Comparison of ENCODE assay signal across 23 mouse cellular contexts in genomic region chr10:103035002-103035640, GRCm38 (mm10). TPM values are rescaled to one million over a fixed set of nuclear protein-coding genes. Genes with fewer than 3 reads are reported as not detected.
A peak's percentile ranks its signal among the peaks of the same experiment; 100 is the strongest.
DNase-seq lines count a peak whose midpoint lies in the region; ATAC-seq and TF ChIP-seq lines count a peak whose summit lies in the region.
"Had no signal": no experiment of that assay in that cellular context is flagged by ENCODE, and none has a peak within 500 bp of the region (broad histone marks: within the 10 kb centered on the region; RNA-seq: fewer than 3 reads in every experiment).

No protein-coding gene starts in this region.

- no peaks in the 10 kb centered on the region for H3K4me1 ChIP-seq in forebrain, embryonic 16.5 days (replicated peaks; ENCODE audit: control insufficient read depth, insufficient read depth, low read length)
- H3K4me1 ChIP-seq in forebrain, embryonic 14.5 days (ENCODE audit: control insufficient read depth, insufficient read depth, low read length) = no peaks in the 10 kb centered on the region
- H3K4me1 ChIP-seq in lung, embryonic 14.5 days (ENCODE audit: insufficient read depth) = no peaks in the 10 kb centered on the region
- no peaks in the 10 kb centered on the region for H3K4me1 ChIP-seq in embryonic facial prominence, embryonic 12.5 days

- 2% methylated on average over 14 of the region's 14 CpGs for WGBS in forebrain, embryonic 16.5 days
- WGBS in forebrain, embryonic 14.5 days = under 1% methylated on average over 14 of the region's 14 CpGs
- 6% methylated on average over 14 of the region's 14 CpGs for WGBS in lung, embryonic 14.5 days
- 2% methylated on average over 14 of the region's 14 CpGs for WGBS in embryonic facial prominence, embryonic 12.5 days

- no peak overlapping the region for H3K4me2 ChIP-seq in forebrain, embryonic 16.5 days (ENCODE audit: low read length)
- H3K4me2 ChIP-seq in forebrain, embryonic 14.5 days (ENCODE audit: low read length) = no peak overlapping the region
- no peak overlapping the region for H3K4me2 ChIP-seq in lung, embryonic 14.5 days
- H3K4me2 ChIP-seq in embryonic facial prominence, embryonic 12.5 days (replicated peaks) = peak overlapping the region; percentile 38
- H3K4me2 ChIP-seq: heart, embryonic 13.5 days; limb, embryonic 12.5 days had no signal

- no peaks in the 10 kb centered on the region for H3K36me3 ChIP-seq in forebrain, embryonic 16.5 days (ENCODE audit: control insufficient read depth, insufficient read depth)
- no peaks in the 10 kb centered on the region for H3K36me3 ChIP-seq in forebrain, embryonic 14.5 days (ENCODE audit: control insufficient read depth, insufficient read depth, low read length)
- no peaks in the 10 kb centered on the region for H3K36me3 ChIP-seq in lung, embryonic 14.5 days (ENCODE audit: insufficient read depth)
- H3K36me3 ChIP-seq in embryonic facial prominence, embryonic 12.5 days = no peaks in the 10 kb centered on the region
- H3K36me3 ChIP-seq: heart, embryonic 13.5 days; limb, embryonic 12.5 days had no signal

- no peaks in the 10 kb centered on the region for H3K9me3 ChIP-seq in forebrain, embryonic 16.5 days (ENCODE audit: control insufficient read depth, low read length)
- no peaks in the 10 kb centered on the region for H3K9me3 ChIP-seq in forebrain, embryonic 14.5 days (replicated peaks; ENCODE audit: control insufficient read depth, low read length)
- no peaks in the 10 kb centered on the region for H3K9me3 ChIP-seq in lung, embryonic 14.5 days (ENCODE audit: low read depth, low read length)
- H3K9me3 ChIP-seq in embryonic facial prominence, embryonic 12.5 days = no peaks in the 10 kb centered on the region
- H3K9me3 ChIP-seq: heart, embryonic 13.5 days; limb, embryonic 12.5 days had no signal

- H3K27ac ChIP-seq in forebrain, embryonic 16.5 days (ENCODE audit: low read length) = no peak overlapping the region
- H3K27ac ChIP-seq in forebrain, embryonic 14.5 days (ENCODE audit: low read depth, low read length) = no peak overlapping the region
- no peak overlapping the region for H3K27ac ChIP-seq in lung, embryonic 14.5 days (ENCODE audit: low read depth)
- peak overlapping the region; percentile 42; the same call in 1 of the 2 replicates for H3K27ac ChIP-seq in embryonic facial prominence, embryonic 12.5 days
- H3K27ac ChIP-seq: gastrocnemius, adult 2 months; heart, embryonic 13.5 days; kidney, postnatal 0 days; limb, embryonic 12.5 days; liver, embryonic 14.5 days had no signal

- no peak for DNase-seq in forebrain, embryonic 14.5 days (ENCODE audit: low spot score)
- peak; percentile 20 for DNase-seq in lung, embryonic 14.5 days
- no peak for DNase-seq in lung, postnatal 4 days
- DNase-seq in brain, embryonic 14.5 days (ENCODE audit: low read depth) = peak; percentile 49
- DNase-seq in gastrocnemius, adult 18-20 months (ENCODE audit: low spot score) = no peak
- DNase-seq: adrenal gland, postnatal 10 days; cerebellum, adult 9-11 months; gastrocnemius, adult 2 months; right cerebral cortex, postnatal 4 days; thymus, adult 2 months had no signal

- TF ChIP-seq CTCF in lung, embryonic 14.5 days (IDR thresholded peaks at IDR 0.05; ENCODE audit: low read depth) = no peak
- TF ChIP-seq CTCF in brain, embryonic 14.5 days (IDR thresholded peaks at IDR 0.05; ENCODE audit: borderline replicate concordance, extremely low read depth, insufficient read depth, insufficient read length) = no peak

- TF ChIP-seq POLR2A in brain, embryonic 14.5 days (IDR thresholded peaks at IDR 0.05; ENCODE audit: borderline replicate concordance, extremely low read depth, insufficient read depth, insufficient read length, poor library complexity, severe bottlenecking) = no peak

- no peak overlapping the region for H3K4me3 ChIP-seq in forebrain, embryonic 16.5 days (replicated peaks; ENCODE audit: low read length)
- no peak overlapping the region for H3K4me3 ChIP-seq in forebrain, embryonic 14.5 days (ENCODE audit: low read depth, low read length)
- no peak overlapping the region for H3K4me3 ChIP-seq in lung, embryonic 14.5 days (ENCODE audit: low read depth, low read length)
- H3K4me3 ChIP-seq in embryonic facial prominence, embryonic 12.5 days = peak overlapping the region; percentile 15
- H3K4me3 ChIP-seq: gastrocnemius, adult 2 months; heart, embryonic 13.5 days; limb, embryonic 12.5 days had no signal

- 0 out of 2 replicates have a peak, but pooled peaks have one; percentile 26 for ATAC-seq in forebrain, embryonic 16.5 days
- no peak for ATAC-seq in forebrain, embryonic 14.5 days
- ATAC-seq in lung, embryonic 14.5 days (ENCODE audit: insufficient read depth) = no peak
- no peak for ATAC-seq in embryonic facial prominence, embryonic 12.5 days (ENCODE audit: insufficient number of reproducible peaks, insufficient read depth, low FRiP score, low TSS enrichment)
- no peak for ATAC-seq in CD4-positive, CD25-positive, alpha-beta regulatory T cell, adult 4 months
- ATAC-seq: hindbrain, embryonic 16.5 days; intestine, postnatal 0 days; midbrain, embryonic 16.5 days had no signal

- H3K27me3 ChIP-seq in forebrain, embryonic 16.5 days (replicated peaks; ENCODE audit: control insufficient read depth, insufficient read depth, low read length) = peaks cover 44% of the 10 kb centered on the region
- H3K27me3 ChIP-seq in forebrain, embryonic 14.5 days (replicated peaks; ENCODE audit: control insufficient read depth, insufficient read depth, low read length) = peaks cover 51% of the 10 kb centered on the region
- H3K27me3 ChIP-seq in lung, embryonic 14.5 days (ENCODE audit: insufficient read depth, low read length) = peaks cover 56% of the 10 kb centered on the region
- peaks cover 28% of the 10 kb centered on the region for H3K27me3 ChIP-seq in embryonic facial prominence, embryonic 12.5 days

- H3K9ac ChIP-seq in forebrain, embryonic 16.5 days (replicated peaks; ENCODE audit: low read depth, low read length) = no peak overlapping the region
- H3K9ac ChIP-seq in forebrain, embryonic 14.5 days (ENCODE audit: low read length) = no peak overlapping the region
- no peak overlapping the region for H3K9ac ChIP-seq in lung, embryonic 14.5 days
- peak overlapping the region; percentile 9; the same call in 1 of the 2 replicates for H3K9ac ChIP-seq in embryonic facial prominence, embryonic 12.5 days
- H3K9ac ChIP-seq: heart, embryonic 13.5 days; limb, embryonic 12.5 days; liver, embryonic 14.5 days had no signal

RNA-seq across cellular contexts. Expression of gene Alx1, which starts 5.1 kb away (rescaled TPM):
- polyA plus RNA-seq in forebrain, embryonic 16.5 days (2015; fragmentation: Nextera tagmentation; extraction: Ambion mirVana) = 0.76 and 1.6 TPM in 2 replicates
- 0.99 and 1.5 TPM in 2 replicates for polyA plus RNA-seq in forebrain, embryonic 14.5 days (2014; fragmentation: Nextera tagmentation; extraction: Ambion mirVana)
- 0.08 and 0.20 TPM in 2 replicates for polyA plus RNA-seq in lung, embryonic 14.5 days (2014; fragmentation: Nextera tagmentation; extraction: Ambion mirVana)
- polyA plus RNA-seq in brain, embryonic 14.5 days (2012; rRNA removed) = 0.20 and 0.75 TPM in 2 replicates
- 131 and 192 TPM in 2 replicates for polyA plus RNA-seq in embryonic facial prominence, embryonic 12.5 days (2016; fragmentation: Nextera tagmentation; extraction: Ambion mirVana)
- not detected for polyA plus RNA-seq in CD4-positive, CD25-positive, alpha-beta regulatory T cell, adult 4 months (2017; shearing (Covaris generic))
- not detected for total RNA-seq in gastrocnemius, adult 18-20 months (2021)
- total RNA-seq: gastrocnemius, adult 2 months; granulocyte monocyte progenitor cell, adult 5-6 weeks; heart, postnatal 25 days; layer of hippocampus, postnatal 14 days had no signal
- polyA plus RNA-seq: hindbrain, embryonic 16.5 days; intestine, postnatal 0 days; thymus, adult 2 months had no signal

Comparison
In these comparisons a context has a peak if more than half of its experiments do, and no peak if none do; other contexts are left out.
1. DNase-seq: peak in lung, embryonic 14.5 days (single experiment) and brain, embryonic 14.5 days (single experiment); none in forebrain, embryonic 14.5 days (single experiment), lung, postnatal 4 days (0 of 2) and gastrocnemius, adult 18-20 months (single experiment).
2. RNA of gene Alx1, which starts 5.1 kb away (polyA plus RNA-seq): 131 to 192 TPM in embryonic facial prominence, embryonic 12.5 days; 0.99 to 1.5 TPM in forebrain, embryonic 14.5 days, 0.76 to 1.6 TPM in forebrain, embryonic 16.5 days, 0.20 to 0.75 TPM in brain, embryonic 14.5 days, 0.08 to 0.20 TPM in lung, embryonic 14.5 days and not detected in CD4-positive, CD25-positive, alpha-beta regulatory T cell, adult 4 months; every median in the first group is over 10 times any median in the second.